Mouse (Mus musculus) forebrain, embryonic 10.5 days (tissue): ENCODE data around the gene Taok2. TPM values are rescaled to one million over a fixed set of nuclear protein-coding genes. Genes with fewer than 3 reads are reported as not detected.

ENCODE experiments used
- DNase-seq: peaks from one replicate; pipeline ENCODE4 v3.0.0-alpha.2; 2017; ENCODE audit warnings: low spot score; ENCODE audit errors: extremely low spot score
- H3K27ac ChIP-seq: fragments of 300-500 bp; sonication (generic); 2 replicates; pipeline ENCODE4 v1.5.1; 2016; ENCODE audit warnings: mild to moderate bottlenecking
- H3K27me3 ChIP-seq: fragments of 300-500 bp; sonication (generic); 2 replicates; pipeline ENCODE4 v1.6.1; 2016; ENCODE audit warnings: mild to moderate bottlenecking; ENCODE audit not compliant: poor library complexity, severe bottlenecking
- H3K36me3 ChIP-seq: fragments of 300-500 bp; sonication (generic); replicated peaks from 2 replicates; pipeline ENCODE4 v1.6.1; 2016; ENCODE audit warnings: mild to moderate bottlenecking, moderate library complexity
- H3K4me1 ChIP-seq: fragments of 300-500 bp; sonication (generic); 2 replicates; pipeline ENCODE4 v1.6.1; 2016
- H3K4me3 ChIP-seq: fragments of 300-500 bp; sonication (generic); 2 replicates; pipeline ENCODE4 v1.5.1; 2016; ENCODE audit warnings: mild to moderate bottlenecking, moderate library complexity
- H3K9me3 ChIP-seq: fragments of 300-500 bp; sonication (generic); 2 replicates; pipeline ENCODE4 v1.6.1; 2016; ENCODE audit warnings: mild to moderate bottlenecking, moderate library complexity
- WGBS: fragments of 180-500 bp; shearing (Covaris S2); methylation state at CpG from one replicate; pipeline ENCODE4 v1.1.7; 2016; 5-methylcytosine and 5-hydroxymethylcytosine counted together
- polyA plus RNA-seq: library from polyadenylated mRNA; unstranded; fragments of >200 nt; fragmentation: Nextera tagmentation; extraction: Ambion mirVana; gene quantifications from 2 replicates; pipeline ENCODE4 v1.2.1, GENCODE M21; 2016

The Taok2 gene
- polyA plus RNA-seq, 1 experiment from 2014 or later = 54.1 TPM

DNA sequence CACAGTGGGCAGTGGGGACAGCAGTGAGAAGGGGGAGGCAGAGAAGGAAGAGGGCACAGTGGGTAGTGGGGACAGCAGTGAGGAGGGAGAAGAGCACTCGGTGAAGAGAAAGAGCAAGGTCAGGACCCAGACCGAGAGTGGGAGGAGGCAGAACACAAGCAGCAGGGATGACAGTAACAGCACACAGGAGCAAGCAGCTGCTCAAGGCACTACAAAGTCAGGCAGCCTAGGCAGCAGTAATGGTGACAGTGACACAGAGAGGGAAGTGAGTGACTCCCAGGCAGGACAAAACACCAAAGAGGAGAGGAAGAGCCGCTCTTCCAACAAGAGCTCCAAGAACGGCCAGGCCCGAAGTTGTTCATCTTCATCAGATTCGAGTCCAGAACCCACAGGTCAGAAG is 20.7 kb downstream of the Taok2 start:
- H3K4me3 ChIP-seq = peak overlapping the region; percentile 72
- WGBS = 78% methylated on average over 6 of the region's 6 CpGs
- H3K27me3 ChIP-seq = no peaks in the 10 kb centered on the region
- H3K4me1 ChIP-seq = peaks cover 38% of the 10 kb centered on the region
- no peak for DNase-seq
- peak overlapping the region; percentile 93 for H3K27ac ChIP-seq
- H3K36me3 ChIP-seq = peaks cover 82% of the 10 kb centered on the region
- H3K9me3 ChIP-seq = no peaks in the 10 kb centered on the region

DNA sequence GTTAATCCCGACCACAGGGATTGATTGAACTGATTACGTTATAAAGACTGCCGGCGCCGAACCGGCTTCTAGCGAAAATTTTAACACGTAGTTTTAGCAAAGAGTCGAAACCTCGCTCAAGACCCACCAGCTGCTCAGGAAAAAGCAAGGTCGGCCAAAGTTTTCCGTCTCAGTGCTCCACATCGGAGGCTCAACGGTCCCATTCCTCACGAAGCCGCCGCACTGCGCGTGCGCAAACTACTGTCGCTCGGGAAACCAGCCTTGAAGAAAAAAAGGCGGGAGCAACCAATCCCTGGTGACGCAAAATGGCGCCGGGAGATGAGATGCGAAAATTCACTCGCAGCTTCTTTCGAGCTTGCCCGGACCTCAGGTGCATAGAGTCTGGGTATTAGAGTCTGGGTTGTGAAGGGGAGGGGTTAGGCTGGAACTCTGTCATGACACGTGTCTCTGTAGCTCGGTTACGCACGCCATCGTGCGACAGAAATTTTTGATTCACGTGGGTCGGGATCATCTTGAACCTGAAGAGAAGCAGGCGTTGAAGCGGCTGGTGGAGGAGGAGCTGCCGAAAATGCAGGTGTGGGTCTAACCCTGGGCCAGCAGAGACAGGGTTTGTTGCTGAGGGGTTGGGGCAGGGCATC is 22.2 kb downstream of the Taok2 start, which contains the start of gene Ino80e:
Gene Ino80e, minus strand, starts transcription at position 231 of the 638 bp plus-strand sequence.
- H3K9me3 ChIP-seq = no peaks in the 10 kb centered on the region
- peaks cover 43% of the 10 kb centered on the region for H3K4me1 ChIP-seq
- H3K27ac ChIP-seq = peak within 1 kb of the TSS; percentile 93
- peak within 1 kb of the TSS; percentile 72 for H3K4me3 ChIP-seq
- under 1% methylated on average over 41 of the region's 41 CpGs for WGBS
- H3K36me3 ChIP-seq = peaks cover 82% of the 10 kb centered on the region
- peak; percentile 93 for DNase-seq
- no peaks in the 10 kb centered on the region for H3K27me3 ChIP-seq

DNA sequence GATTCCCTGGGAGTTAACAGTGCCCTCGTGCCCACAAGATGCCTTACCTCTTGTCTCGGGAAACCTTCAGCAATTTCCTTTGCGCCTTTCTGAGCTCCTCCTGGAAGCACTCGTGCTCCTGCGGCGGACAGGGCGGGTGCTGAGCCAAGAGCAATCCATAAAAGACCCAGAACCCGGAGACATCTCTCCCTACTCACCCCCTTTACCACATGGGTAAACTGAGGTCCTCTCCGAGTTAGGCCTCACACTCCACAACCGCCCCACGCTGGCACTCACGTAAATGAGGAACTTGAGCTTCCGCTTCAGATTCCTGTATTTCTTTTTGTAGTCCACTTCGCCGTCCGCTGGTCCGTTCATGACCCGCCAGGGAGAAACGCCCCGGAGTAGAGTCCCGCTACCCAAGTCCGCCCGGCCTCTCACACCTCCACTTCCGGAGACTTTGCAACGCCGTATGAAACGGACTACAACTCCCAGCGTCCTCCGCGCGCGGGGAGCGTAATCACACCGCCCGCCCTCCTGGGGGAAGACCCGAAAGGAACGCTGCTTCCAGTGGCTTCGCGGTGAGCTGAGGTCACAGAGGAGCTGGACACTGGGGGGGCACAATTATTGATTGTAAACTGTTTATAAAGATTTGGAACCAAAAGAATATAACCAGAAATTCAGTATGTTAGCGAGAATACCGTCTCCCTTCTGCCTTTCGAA is 22.9 kb downstream of the Taok2 start, which contains the start of gene Hirip3:
Gene Hirip3, plus strand, starts transcription at position 544 of the 702 bp plus-strand sequence.
- 4% methylated on average over 42 of the region's 42 CpGs for WGBS
- Histone ChIP-seq H3K4me1 (peaks cover 46% of the 10 kb centered on the region), H3K27ac (peak within 1 kb of the TSS; percentile 93), H3K27me3 (no peaks in the 10 kb centered on the region), H3K36me3 (peaks cover 82% of the 10 kb centered on the region), H3K9me3 (no peaks in the 10 kb centered on the region), H3K4me3 (peak within 1 kb of the TSS; percentile 72)
- peak; percentile 95 for DNase-seq

DNA sequence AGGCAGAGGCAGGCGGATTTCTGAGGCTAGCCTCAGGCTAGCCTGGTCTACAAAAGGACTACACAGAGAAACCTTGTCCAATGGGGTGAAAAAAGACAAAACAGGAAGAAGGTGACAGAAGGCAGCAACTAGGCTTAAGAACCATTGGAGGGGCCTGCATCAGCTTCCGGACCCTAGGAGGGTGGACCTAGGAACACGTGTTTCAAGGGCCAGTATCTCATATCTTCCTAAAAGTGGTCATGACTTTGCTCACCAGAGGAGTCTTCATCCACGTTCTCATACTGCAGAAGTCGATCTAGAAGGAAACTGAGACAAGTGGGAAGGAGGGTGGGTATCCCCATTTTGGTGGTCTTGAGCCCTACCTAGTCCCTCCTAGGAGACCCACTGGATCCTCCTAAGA is 23.5 kb downstream of the Taok2 start:
- H3K4me3 ChIP-seq = peak overlapping the region; percentile 72
- DNase-seq = no peak
- peaks cover 82% of the 10 kb centered on the region for H3K36me3 ChIP-seq
- 78% methylated on average over 5 of the region's 5 CpGs for WGBS
- H3K27ac ChIP-seq = peak overlapping the region; percentile 93
- no peaks in the 10 kb centered on the region for H3K9me3 ChIP-seq
- no peaks in the 10 kb centered on the region for H3K27me3 ChIP-seq
- peaks cover 48% of the 10 kb centered on the region for H3K4me1 ChIP-seq

DNA sequence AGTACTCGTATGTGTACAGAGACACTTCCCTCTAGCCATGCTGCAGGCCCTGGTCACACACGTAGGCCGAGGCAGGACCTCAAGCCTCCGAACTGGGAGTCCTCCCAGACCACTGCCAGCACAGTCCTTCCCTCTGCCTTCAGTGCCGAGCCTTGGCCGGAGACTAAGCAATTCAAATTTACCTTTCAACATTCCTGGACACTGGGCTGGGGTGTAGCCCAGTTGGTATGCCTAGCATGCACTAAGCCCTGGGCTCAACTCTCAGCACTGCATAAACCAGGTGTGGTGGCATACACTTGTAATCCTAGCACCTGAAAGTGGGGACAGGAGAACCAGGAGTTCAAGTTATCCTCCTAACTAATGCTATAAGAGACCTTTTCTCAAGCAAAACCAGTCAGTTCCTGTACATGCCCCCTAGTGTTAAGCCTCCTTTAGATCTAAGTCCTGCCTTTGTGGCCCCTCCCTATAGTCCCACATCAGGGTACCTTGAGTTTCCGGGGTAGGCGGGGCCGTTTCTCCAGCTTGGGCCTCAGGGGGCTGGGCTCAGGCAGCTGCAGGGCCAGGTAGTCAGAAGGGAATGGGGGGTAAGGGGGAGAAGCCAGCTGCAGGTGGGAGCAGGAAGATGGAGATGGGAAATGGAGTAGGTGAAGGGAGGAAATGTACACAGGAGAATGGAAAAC is 27.6 kb downstream of the Taok2 start:
- Histone ChIP-seq H3K27ac (no peak overlapping the region), H3K36me3 (peaks cover 91% of the 10 kb centered on the region), H3K9me3 (no peaks in the 10 kb centered on the region), H3K27me3 (peaks cover 4% of the 10 kb centered on the region; the same call in 1 of the 2 replicates), H3K4me3 (no peak overlapping the region), H3K4me1 (peaks cover 52% of the 10 kb centered on the region)
- WGBS = 75% methylated on average over 9 of the region's 9 CpGs
- DNase-seq = no peak

DNA sequence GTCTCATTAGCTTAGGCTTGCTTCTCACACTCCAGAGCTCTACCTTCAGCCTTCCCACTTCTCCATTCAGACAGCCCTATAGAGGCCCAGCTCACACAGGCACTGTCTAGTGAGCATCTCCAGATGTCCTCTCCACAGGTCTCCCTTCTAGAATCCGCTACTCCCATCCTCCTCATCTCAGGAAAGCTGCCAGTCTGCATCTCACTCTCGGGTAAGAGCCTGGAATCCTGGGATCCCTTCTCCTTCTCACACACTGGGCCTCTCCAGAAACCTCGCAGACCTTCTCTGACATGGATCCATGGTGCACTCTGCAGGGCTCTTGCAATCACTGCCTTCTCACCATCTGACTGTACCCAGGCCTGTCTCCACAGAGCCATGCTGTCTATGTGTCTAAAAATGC is 28.9 kb downstream of the Taok2 start:
- peaks cover 100% of the 10 kb centered on the region for H3K36me3 ChIP-seq
- WGBS = 82% methylated on average over 3 of the region's 3 CpGs

DNA sequence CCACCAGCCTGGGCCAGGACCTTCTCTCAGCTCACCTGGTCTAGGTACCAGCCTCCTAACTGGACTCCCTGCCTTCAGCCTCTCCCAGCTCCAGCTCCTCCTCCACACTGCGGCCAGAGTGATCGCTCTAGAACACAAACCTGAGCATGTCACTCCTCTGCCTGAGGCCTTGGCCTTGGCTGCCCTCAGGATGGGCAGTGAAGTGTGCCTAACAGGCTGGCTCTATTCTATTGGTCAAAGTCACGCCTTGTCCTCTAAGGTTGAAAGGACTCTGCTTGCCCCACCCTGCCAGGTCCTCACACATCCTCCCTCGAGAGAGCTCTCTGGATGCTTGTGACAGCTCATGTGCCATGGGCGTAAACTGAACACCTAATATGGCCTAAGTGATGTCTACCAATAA is 31.0 kb downstream of the Taok2 start:
- Histone ChIP-seq H3K36me3 (peaks cover 89% of the 10 kb centered on the region), H3K9me3 (no peaks in the 10 kb centered on the region), H3K27me3 (peaks cover 37% of the 10 kb centered on the region), H3K4me3 (no peak overlapping the region), H3K27ac (no peak overlapping the region), H3K4me1 (peaks cover 72% of the 10 kb centered on the region)
- no peak for DNase-seq
- WGBS = 91% methylated on average over 5 of the region's 5 CpGs

More for the DNA sequence above, 28.9 kb downstream of the Taok2 start:
- Histone ChIP-seq H3K9me3 (no peaks in the 10 kb centered on the region), H3K27me3 (peaks cover 15% of the 10 kb centered on the region), H3K4me1 (peaks cover 53% of the 10 kb centered on the region), H3K27ac (peak overlapping the region; percentile 40; the same call in 1 of the 2 replicates), H3K4me3 (no peak overlapping the region)
- no peak for DNase-seq

DNA sequence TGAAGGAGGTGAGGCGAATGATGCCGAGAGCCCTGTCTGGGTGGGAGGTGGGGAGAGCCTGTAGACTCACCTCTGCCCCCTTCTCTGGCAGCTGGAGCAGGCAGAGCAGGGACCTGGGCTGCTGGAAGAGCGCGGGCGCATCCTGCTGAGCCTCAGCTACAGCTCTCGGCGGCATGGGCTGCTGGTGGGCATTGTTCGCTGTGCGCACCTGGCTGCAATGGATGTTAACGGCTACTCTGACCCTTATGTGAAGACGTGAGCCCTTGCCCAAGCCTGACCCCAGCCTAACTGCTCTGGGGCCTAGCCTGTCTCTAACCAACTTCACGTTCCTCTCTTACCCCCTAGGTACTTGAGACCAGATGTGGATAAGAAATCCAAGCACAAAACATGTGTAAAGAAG is 33.3 kb downstream of the Taok2 start:
- Histone ChIP-seq H3K27ac (peak overlapping the region; percentile 48; the same call in 1 of the 2 replicates), H3K4me1 (peaks cover 86% of the 10 kb centered on the region), H3K36me3 (peaks cover 67% of the 10 kb centered on the region), H3K27me3 (peaks cover 59% of the 10 kb centered on the region), H3K4me3 (0 out of 2 replicates have a peak overlapping the region, but pooled peaks have one; percentile 1), H3K9me3 (no peaks in the 10 kb centered on the region)
- 26% methylated on average over 12 of the region's 12 CpGs for WGBS
- DNase-seq = no peak

DNA sequence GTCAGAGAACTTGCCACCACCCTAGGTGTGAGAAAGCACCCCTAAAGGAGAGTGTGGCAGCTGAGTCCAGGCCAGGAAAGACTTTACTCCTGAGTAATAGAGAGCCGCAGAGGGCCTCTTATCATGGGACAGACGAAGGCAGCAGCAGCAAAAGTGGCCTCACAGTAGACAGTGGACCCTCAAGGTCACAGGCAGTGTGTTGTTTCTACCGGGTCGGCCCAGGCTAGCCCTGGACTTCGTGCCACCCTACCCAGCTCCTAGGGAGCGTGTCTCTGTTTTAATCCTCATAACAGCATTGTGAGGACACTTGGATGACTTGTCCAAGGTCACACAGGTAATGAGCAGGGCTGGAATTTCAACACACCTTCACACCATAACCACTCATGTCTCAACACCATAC is 34.3 kb downstream of the Taok2 start:
- Histone ChIP-seq H3K27ac (no peak overlapping the region), H3K27me3 (peaks cover 59% of the 10 kb centered on the region), H3K36me3 (peaks cover 56% of the 10 kb centered on the region), H3K4me3 (no peak overlapping the region), H3K4me1 (peaks cover 84% of the 10 kb centered on the region), H3K9me3 (no peaks in the 10 kb centered on the region)
- DNase-seq = no peak
- WGBS = 89% methylated on average over 6 of the region's 6 CpGs

DNA sequence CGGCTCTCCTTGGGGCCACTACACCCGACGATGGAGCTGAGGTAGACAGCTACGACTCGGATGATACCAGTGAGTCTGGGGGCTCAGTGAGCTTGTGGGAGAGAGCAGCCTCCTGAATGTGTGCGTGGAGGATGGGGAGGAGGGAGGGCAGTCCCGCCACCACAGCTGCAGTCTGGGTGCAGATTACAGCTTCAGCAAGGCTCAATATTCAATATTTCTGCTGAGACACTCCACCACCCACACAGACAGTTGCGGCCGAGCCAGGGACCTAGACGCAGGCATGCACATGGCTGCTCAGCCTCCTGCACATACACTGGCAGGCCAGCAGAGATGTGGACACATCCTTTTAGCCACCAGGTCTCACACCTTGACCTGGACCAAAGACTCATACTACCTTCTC is 35.7 kb downstream of the Taok2 start:
- H3K4me3 ChIP-seq = peak overlapping the region; percentile 81
- H3K27me3 ChIP-seq = peaks cover 59% of the 10 kb centered on the region
- WGBS = 34% methylated on average over 10 of the region's 10 CpGs
- H3K9me3 ChIP-seq = no peaks in the 10 kb centered on the region
- DNase-seq = no peak
- H3K4me1 ChIP-seq = peaks cover 89% of the 10 kb centered on the region
- H3K36me3 ChIP-seq = peaks cover 43% of the 10 kb centered on the region
- peak overlapping the region; percentile 89 for H3K27ac ChIP-seq

DNA sequence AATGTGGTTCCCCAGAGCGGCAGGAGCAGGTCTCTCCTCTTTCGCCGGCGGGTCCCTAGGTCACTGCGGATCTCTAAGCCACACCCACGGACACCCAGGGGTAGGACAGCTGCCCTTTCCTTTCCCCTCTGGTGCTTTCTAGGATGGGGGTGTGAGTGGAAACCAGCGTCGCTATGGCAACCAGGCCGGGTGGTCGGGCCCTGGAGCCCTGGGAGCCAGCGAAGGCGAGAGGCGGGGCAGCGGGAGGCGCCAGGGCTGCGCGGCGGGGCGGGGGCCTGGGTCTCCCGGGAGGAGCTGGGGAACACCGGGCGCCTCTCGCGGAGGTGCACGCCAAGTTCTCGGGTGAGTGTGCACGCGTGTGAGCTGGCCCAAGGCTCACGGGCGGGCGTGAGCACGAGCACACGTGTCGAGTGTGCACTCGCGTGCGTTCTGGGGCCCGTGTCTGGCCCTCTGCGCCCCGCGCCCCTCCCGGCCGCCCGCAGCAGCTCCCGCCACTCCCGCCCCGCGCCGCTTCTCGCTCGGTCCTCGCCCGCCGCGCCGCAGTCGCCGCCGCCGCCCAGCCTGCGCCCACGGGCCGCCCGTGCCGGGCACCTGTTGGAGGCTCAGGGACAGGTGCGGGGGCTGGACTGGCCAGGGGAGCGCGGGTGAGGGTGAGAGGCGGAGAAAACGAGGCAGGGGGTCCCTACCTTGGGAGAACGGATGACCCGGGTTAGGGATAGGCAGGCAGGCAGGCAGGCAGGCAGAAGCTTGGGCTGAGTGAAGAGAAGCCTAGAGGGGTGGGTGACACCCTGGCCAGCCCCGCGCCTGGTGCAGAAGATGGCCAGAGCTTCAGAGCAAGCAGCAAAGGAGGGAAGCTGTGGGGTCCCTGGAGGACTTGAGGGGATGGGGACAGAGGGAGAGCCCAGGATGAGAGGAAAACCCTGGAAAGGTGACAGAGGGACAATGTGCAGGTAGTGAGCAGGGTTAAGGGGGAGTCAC is 36.8 kb downstream of the Taok2 start:
- Histone ChIP-seq H3K27ac (peak overlapping the region; percentile 89), H3K4me1 (peaks cover 78% of the 10 kb centered on the region), H3K27me3 (peaks cover 59% of the 10 kb centered on the region), H3K36me3 (peaks cover 32% of the 10 kb centered on the region), H3K9me3 (no peaks in the 10 kb centered on the region), H3K4me3 (peak overlapping the region; percentile 81)
- peak; percentile 66 for DNase-seq
- WGBS = under 1% methylated on average over 74 of the region's 74 CpGs

DNA sequence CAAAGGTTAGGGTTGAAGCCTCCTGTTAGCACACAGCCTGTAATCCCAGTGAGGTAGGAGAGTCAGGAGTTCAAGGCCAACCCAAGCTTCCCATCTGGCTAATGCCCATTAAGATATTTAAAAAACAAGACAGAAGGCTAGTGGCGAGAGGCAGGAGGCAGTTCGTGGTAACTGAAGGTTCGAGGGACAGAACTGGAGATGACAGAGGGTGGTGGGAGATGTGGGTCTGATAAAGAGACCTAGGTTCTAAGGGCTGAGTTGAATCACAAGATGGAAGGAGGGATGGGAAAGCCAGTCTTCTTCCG is 37.4 kb downstream of the Taok2 start, which contains the start of gene Doc2a:
Gene Doc2a, plus strand, starts transcription at position 301 of the 305 bp plus-strand sequence.
- Histone ChIP-seq H3K36me3 (peaks cover 25% of the 10 kb centered on the region), H3K27me3 (peaks cover 56% of the 10 kb centered on the region), H3K4me3 (peak within 1 kb of the TSS; percentile 81), H3K27ac (peak within 1 kb of the TSS; percentile 89), H3K9me3 (no peaks in the 10 kb centered on the region), H3K4me1 (peaks cover 72% of the 10 kb centered on the region)
- 31% methylated on average over 4 of the region's 4 CpGs for WGBS
- DNase-seq = no peak
